7 mouse cellular contexts compared by ENCODE assay signal in the genomic region with DNA sequence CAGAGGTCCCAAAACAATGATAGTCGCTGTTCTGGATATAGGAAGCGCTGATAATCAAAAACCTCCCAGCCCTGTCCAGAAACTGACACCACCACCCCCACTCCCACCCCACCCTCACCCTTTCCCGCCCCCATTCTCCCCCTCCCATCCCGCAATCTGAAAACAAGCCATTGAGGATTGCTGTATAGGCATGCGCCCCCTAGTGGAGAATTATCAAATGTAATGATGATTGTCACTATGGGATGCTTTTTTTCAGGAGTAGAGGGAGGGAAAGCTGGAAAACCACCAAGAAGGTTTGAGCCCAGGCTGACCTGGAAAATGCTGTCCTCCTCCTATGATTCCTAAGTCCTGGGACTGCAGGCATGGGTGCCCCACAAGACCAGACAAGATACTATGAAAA.
A peak's percentile ranks its signal among the peaks of the same experiment; 100 is the strongest.
DNase-seq lines count a peak whose midpoint lies in the region.

No protein-coding gene starts in this region.

- DNase-seq in kidney, postnatal 14 days = peak; percentile 13
- no peak for DNase-seq in kidney, postnatal 25 days
- peak; percentile 11 for DNase-seq in MN1 (ENCODE audit: low spot score)
- DNase-seq in embryo, embryonic 10.5 days (ENCODE audit: low spot score) = peak; percentile 79
- DNase-seq in mesoderm, embryonic 11.5 days (ENCODE audit: low read depth, low spot score) = peak; percentile 64
- DNase-seq in gastrocnemius, adult 8-10 months (ENCODE audit: low spot score in 2 of 2) = no peak
- no peak for DNase-seq in layer of hippocampus, adult 9-11 months

Comparison
In these comparisons a context has a peak if more than half of its experiments do, and no peak if none do; other contexts are left out.
1. DNase-seq: peak in kidney, postnatal 14 days (single experiment), MN1 (single experiment), embryo, embryonic 10.5 days (single experiment) and mesoderm, embryonic 11.5 days (single experiment); none in kidney, postnatal 25 days (0 of 2), gastrocnemius, adult 8-10 months (0 of 2) and layer of hippocampus, adult 9-11 months (single experiment).